Mouse (Mus musculus) mouse trophoblast stem cell (cell line): Measurements from ENCODE around the gene Ndufa3.

Source experiments
- in situ Hi-C, 2 experiments: fragments of 300-500 bp; cut with MseI, MboI; formaldehyde crosslinking; loops; 2 replicates in 1 of 2; 3 replicates in 1 of 2; pipeline ENCODE4 v1.15.1; 2025

Ndufa3 gene

GRCm38 (mm10) chr7:3610437-3610836, 6.7 kb upstream of the Ndufa3 start:
- in situ Hi-C loops, result no loop called here

GRCm38 (mm10) chr7:3611006-3611405, 6.2 kb upstream of the Ndufa3 start:
- in situ Hi-C loops, result no loop called here

GRCm38 (mm10) chr7:3614021-3614420, 3.2 kb upstream of the Ndufa3 start:
- in situ Hi-C loops, result no loop called here

- in situ Hi-C loops, result no loop called here
Observed at GRCm38 (mm10) chr7:3616057-3616388, 1.1 kb upstream of the Ndufa3 start, which contains the start of gene Oscar. Gene Oscar (minus strand): TSS chr7:3616157.

GRCm38 (mm10) chr7:3616389-3617241, 558 bp upstream of the Ndufa3 start:
- in situ Hi-C loops, result no loop called here

GRCm38 (mm10) chr7:3629030-3629429, 11.9 kb downstream of the Ndufa3 start:
- in situ Hi-C loops, result no loop called here

- in situ Hi-C loops, result no loop called here
Observed at GRCm38 (mm10) chr7:3629543-3630477, 12.6 kb downstream of the Ndufa3 start, which contains the start of the genes Tfpt and Prpf31. Gene Tfpt (minus strand): TSS chr7:3629929. Gene Prpf31 (plus strand): TSS chr7:3629985.

- in situ Hi-C loops, result no loop called here
Observed at GRCm38 (mm10) chr7:3630478-3630815, 13.3 kb downstream of the Ndufa3 start.

- in situ Hi-C loops, result loop anchor here in 1 of 2 experiments (10.0 kb wide), 1 partner anchor 61 kb away; the partner anchor contains the start of gene Rps9
Observed at GRCm38 (mm10) chr7:3643412-3643811, 26.2 kb downstream of the Ndufa3 start.

- in situ Hi-C loops, result loop anchor here in 1 of 2 experiments (10.0 kb wide), 1 partner anchor 61 kb away; the partner anchor contains the start of gene Rps9
Observed at GRCm38 (mm10) chr7:3643843-3644242, 26.7 kb downstream of the Ndufa3 start.

- in situ Hi-C loops, result loop anchor here in 1 of 2 experiments (10.0 kb wide), 1 partner anchor 60 kb away; the partner anchor contains the start of gene Rps9
Observed at GRCm38 (mm10) chr7:3644348-3644671, 27.1 kb downstream of the Ndufa3 start.

- in situ Hi-C loops, result loop anchor here in 1 of 2 experiments (10.0 kb wide), 1 partner anchor 60 kb away; the partner anchor contains the start of gene Rps9
Observed at GRCm38 (mm10) chr7:3644672-3645487, 27.7 kb downstream of the Ndufa3 start, which contains the start of gene Cnot3. Gene Cnot3 (plus strand): TSS chr7:3645268.

- in situ Hi-C loops, result loop anchor here in 1 of 2 experiments (10.0 kb wide), 1 partner anchor 59 kb away; the partner anchor contains the start of gene Rps9
Observed at GRCm38 (mm10) chr7:3645488-3646025, 28.4 kb downstream of the Ndufa3 start.

GRCm38 (mm10) chr7:3646188-3646587, 29.0 kb downstream of the Ndufa3 start:
- in situ Hi-C loops, result loop anchor here in 1 of 2 experiments (10.0 kb wide), 1 partner anchor 59 kb away; the partner anchor contains the start of gene Rps9

- in situ Hi-C loops, result loop anchor here in 1 of 2 experiments (10.0 kb wide), 1 partner anchor 58 kb away; the partner anchor contains the start of gene Rps9
Observed at GRCm38 (mm10) chr7:3646641-3647040, 29.5 kb downstream of the Ndufa3 start.

GRCm38 (mm10) chr7:3656966-3657365, 39.8 kb downstream of the Ndufa3 start:
- in situ Hi-C loops, result no loop called here

GRCm38 (mm10) chr7:3658578-3658977, 41.4 kb downstream of the Ndufa3 start:
- in situ Hi-C loops, result no loop called here

GRCm38 (mm10) chr7:3664524-3665214, 47.5 kb downstream of the Ndufa3 start:
- in situ Hi-C loops, result no loop called here

- in situ Hi-C loops, result no loop called here
Observed at GRCm38 (mm10) chr7:3665215-3666114, 48.3 kb downstream of the Ndufa3 start, which contains the start of gene Leng1. Gene Leng1 (minus strand): TSS chr7:3665840.
